Mouse (Mus musculus) adrenal gland (tissue): ENCODE measurements around the gene Gm13023.
"Not testable (repeated sequence)": the region's sequence is repeated elsewhere in the genome, so short reads cannot be mapped to it uniquely, and the experiment has no call there.

Source experiments
- intact Hi-C: fragments of 180-260 bp; cut with DNase I; formaldehyde crosslinking; loops from one replicate; pipeline ENCODE4 v1.15.1; 2025
- long read RNA-seq, 2 experiments: library from polyadenylated mRNA; unstranded; transcript quantifications; one replicate each; pipeline ENCODE4 v2.0.0; 2020; ENCODE audit warnings: borderline replicate concordance in 1 of 2; ENCODE audit not compliant: insufficient replicate concordance in 1 of 2

The Gm13023 gene
- long read RNA-seq, experiment 1 = 0 reads
- long read RNA-seq, experiment 2 = 0 reads

- intact Hi-C loops = not testable (repeated sequence)
Observed at GRCm38 (mm10) chr4:143789052-143789451, at the start of gene Gm13023. Gm13023 (plus strand) TSS chr4:143789352.

GRCm38 (mm10) chr4:143815993-143816392 lies 26.8 kb downstream of the Gm13023 start, which contains the start of gene Gm13084:
Gm13084 (minus strand) TSS chr4:143816093.
- intact Hi-C loops = no loop called here
